Mouse (Mus musculus): ENCODE results near the gene Ppcdc.

DNA sequence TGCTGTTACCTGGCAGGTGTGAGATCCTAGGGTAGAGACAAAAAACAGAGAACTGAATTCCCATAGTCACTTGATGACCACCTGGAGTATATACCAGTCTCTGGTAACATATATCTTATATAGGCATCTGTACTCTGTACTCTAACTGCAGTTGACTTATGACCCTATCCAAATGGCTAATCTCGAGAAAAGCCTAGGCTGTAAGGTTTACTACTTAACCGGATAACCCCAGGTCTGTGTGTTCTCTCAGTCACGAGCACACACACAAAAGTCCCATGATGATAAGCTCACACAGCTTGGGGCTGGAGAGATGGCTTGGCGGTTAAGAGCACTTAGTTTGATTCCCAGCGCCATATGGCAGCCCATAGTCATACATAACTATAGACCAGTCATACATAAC lies 33.5 kb downstream of the Ppcdc start:
- TF ChIP-seq TCF12 (IDR thresholded peaks at IDR 0.05; ENCODE audit: insufficient read depth, poor library complexity, severe bottlenecking) (no peak), CEBPB (IDR thresholded peaks at IDR 0.05; ENCODE audit: insufficient read depth, poor library complexity, severe bottlenecking) (no peak), POLR2A (IDR thresholded peaks at IDR 0.05; ENCODE audit: insufficient read length, low read depth) (no peak), REST (IDR thresholded peaks at IDR 0.05; ENCODE audit: insufficient read depth, insufficient read length) (no peak), USF1 (IDR thresholded peaks at IDR 0.05; ENCODE audit: low read depth) (no peak), SRF (IDR thresholded peaks at IDR 0.05; ENCODE audit: control insufficient read depth, insufficient read length, low read depth) (no peak), MAX (IDR thresholded peaks at IDR 0.05; ENCODE audit: low read depth) (no peak)

All from myocyte (in vitro differentiated cells).